Comparison of ENCODE assay signal across 10 mouse cellular contexts in genomic region chr8:108481167-108481815, GRCm38 (mm10).
DNase-seq lines count a peak whose midpoint lies in the region; ATAC-seq and TF ChIP-seq lines count a peak whose summit lies in the region.
"Had no signal": no experiment of that assay in that cellular context is flagged by ENCODE, and none has a peak within 500 bp of the region (broad histone marks: within the 10 kb centered on the region; RNA-seq: fewer than 3 reads in every experiment).

No protein-coding gene starts in this region.

- whole genome bisulfite sequencing in lung, embryonic 14.5 days = 34% methylated on average over 11 of the region's 11 CpGs
- 60% methylated on average over 11 of the region's 11 CpGs for WGBS in lung, adult 2 months
- 60% methylated on average over 11 of the region's 11 CpGs for WGBS in forebrain, embryonic 15.5 days
- WGBS in stomach, embryonic 15.5 days = 41% methylated on average over 11 of the region's 11 CpGs

- no peaks in the 10 kb centered on the region for H3K36me3 ChIP-seq in lung, embryonic 14.5 days (ENCODE audit: insufficient read depth)
- no peaks in the 10 kb centered on the region for H3K36me3 ChIP-seq in forebrain, embryonic 15.5 days
- H3K36me3 ChIP-seq in stomach, embryonic 15.5 days = no peaks in the 10 kb centered on the region

- no peak overlapping the region for H3K9ac ChIP-seq in lung, embryonic 14.5 days
- H3K9ac ChIP-seq in forebrain, embryonic 15.5 days (replicated peaks) = no peak overlapping the region
- H3K9ac ChIP-seq in stomach, embryonic 15.5 days = no peak overlapping the region

- H3K27ac ChIP-seq in lung, embryonic 14.5 days (ENCODE audit: low read depth) = no peak overlapping the region
- H3K27ac ChIP-seq in forebrain, embryonic 15.5 days (replicated peaks) = peak overlapping the region; percentile 62
- no peak overlapping the region for H3K27ac ChIP-seq in stomach, embryonic 15.5 days

- H3K4me2 ChIP-seq in lung, embryonic 14.5 days = no peak overlapping the region
- no peak overlapping the region for H3K4me2 ChIP-seq in forebrain, embryonic 15.5 days (replicated peaks)
- H3K4me2 ChIP-seq in stomach, embryonic 15.5 days = no peak overlapping the region

- no peak for TF ChIP-seq CTCF in lung, embryonic 14.5 days (IDR thresholded peaks at IDR 0.05; ENCODE audit: low read depth)
- no peak for TF ChIP-seq CTCF in lung, adult 2 months (IDR thresholded peaks at IDR 0.05; ENCODE audit: insufficient read depth, low read length)

- no peaks in the 10 kb centered on the region for H3K27me3 ChIP-seq in lung, embryonic 14.5 days (ENCODE audit: insufficient read depth, low read length)
- no peaks in the 10 kb centered on the region for H3K27me3 ChIP-seq in forebrain, embryonic 15.5 days
- no peaks in the 10 kb centered on the region for H3K27me3 ChIP-seq in stomach, embryonic 15.5 days (replicated peaks)

- TF ChIP-seq POLR2A in lung, adult 2 months (IDR thresholded peaks at IDR 0.05; ENCODE audit: borderline replicate concordance, extremely low read depth, low read depth, low read length) = no peak

- no peaks in the 10 kb centered on the region; the same call in 1 of the 2 replicates for H3K4me1 ChIP-seq in lung, embryonic 14.5 days (ENCODE audit: insufficient read depth)
- no peaks in the 10 kb centered on the region for H3K4me1 ChIP-seq in lung, adult 2 months (ENCODE audit: control insufficient read depth, insufficient read depth, low read length)
- peaks cover 5% of the 10 kb centered on the region; the same call in 1 of the 2 replicates for H3K4me1 ChIP-seq in forebrain, embryonic 15.5 days
- no peaks in the 10 kb centered on the region for H3K4me1 ChIP-seq in stomach, embryonic 15.5 days

- no peaks in the 10 kb centered on the region for H3K9me3 ChIP-seq in lung, embryonic 14.5 days (ENCODE audit: low read depth, low read length)
- H3K9me3 ChIP-seq in forebrain, embryonic 15.5 days = no peaks in the 10 kb centered on the region
- H3K9me3 ChIP-seq in stomach, embryonic 15.5 days = no peaks in the 10 kb centered on the region

- peak; percentile 43 for DNase-seq in lung, embryonic 14.5 days
- no peak for DNase-seq in lung, adult 2 months
- peak; percentile 90 for DNase-seq in mesoderm, embryonic 11.5 days (ENCODE audit: low read depth, low spot score)
- no peak for DNase-seq in left cerebral cortex, adult 9 months (ENCODE audit: low spot score in 2 of 2)
- no peak for DNase-seq in left cerebral cortex, postnatal 25 days (ENCODE audit: low spot score in 2 of 2)
- DNase-seq: adrenal gland, postnatal 14 days; cerebellum, postnatal 14 days; right cerebral cortex, adult 18-20 months had no signal

- intact Hi-C loops in left cerebral cortex, postnatal 25 days (cut with DNase I) = no loop called here

- no peak overlapping the region for H3K4me3 ChIP-seq in lung, embryonic 14.5 days (ENCODE audit: low read depth, low read length)
- no peak overlapping the region for H3K4me3 ChIP-seq in lung, adult 2 months (replicated peaks; ENCODE audit: extremely low read depth, low read depth, low read length)
- no peak overlapping the region for H3K4me3 ChIP-seq in forebrain, embryonic 15.5 days
- no peak overlapping the region for H3K4me3 ChIP-seq in stomach, embryonic 15.5 days (replicated peaks)

- ATAC-seq in lung, embryonic 14.5 days (ENCODE audit: insufficient read depth) = no peak
- peak; percentile 80 for ATAC-seq in forebrain, embryonic 15.5 days (replicated peaks)
- 0 out of 2 replicates have a peak, but pooled peaks have one; percentile 7 for ATAC-seq in stomach, embryonic 15.5 days (ENCODE audit: insufficient read depth, low FRiP score, low read depth)

Comparison
In these comparisons a context has a peak if more than half of its experiments do, and no peak if none do; other contexts are left out.
1. DNase-seq: peak in lung, embryonic 14.5 days (single experiment) and mesoderm, embryonic 11.5 days (single experiment); none in lung, adult 2 months (single experiment), left cerebral cortex, adult 9 months (0 of 2) and left cerebral cortex, postnatal 25 days (0 of 2).